Mouse (Mus musculus) megakaryocyte, embryonic 14.5 days (primary cell): ENCODE measurements around the gene Hoxb2. TPM values are rescaled to one million over a fixed set of nuclear protein-coding genes. Genes with fewer than 3 reads are reported as not detected.

Experiments used
- H3K27me3 ChIP-seq: replicated peaks from 2 replicates; pipeline ENCODE3; 2012; ENCODE audit warnings: inconsistent platforms
- H3K36me3 ChIP-seq: replicated peaks from 2 replicates; pipeline ENCODE3; 2012; ENCODE audit warnings: low read length, inconsistent platforms, mixed read lengths
- H3K4me1 ChIP-seq: 2 replicates; pipeline ENCODE4 v1.6.1; 2012; ENCODE audit warnings: inconsistent platforms
- H3K4me3 ChIP-seq: replicated peaks from 2 replicates; pipeline ENCODE3; 2012; ENCODE audit warnings: moderate library complexity, mild to moderate bottlenecking, inconsistent platforms
- H3K9me3 ChIP-seq: 2 replicates; pipeline ENCODE4 v1.6.1; 2012; ENCODE audit warnings: inconsistent platforms
- FLI1 ChIP-seq: IDR thresholded peaks from 2 replicates; pipeline ENCODE4 v1.6.1; 2012; ENCODE audit warnings: low read length, inconsistent platforms, mixed read lengths
- GATA1 ChIP-seq: IDR thresholded peaks from 3 replicates; pipeline ENCODE4 v1.6.1; 2012; ENCODE audit warnings: mixed read lengths, low read length, inconsistent platforms, borderline replicate concordance
- polyA plus RNA-seq: library from polyadenylated mRNA; stranded (reverse); fragments of >175 nt; gene quantifications from 2 replicates; pipeline ENCODE4 v1.2.3, GENCODE M21; 2012; ENCODE audit warnings: low replicate concordance; ENCODE audit not compliant: insufficient read depth

The Hoxb2 gene
- polyA plus RNA-seq, 1 experiment = not detected

- H3K27me3 ChIP-seq = peaks cover 41% of the 10 kb centered on the region
- H3K4me3 ChIP-seq = no peak overlapping the region
- TF ChIP-seq FLI1 (no peak), GATA1 (no peak)
- no peaks in the 10 kb centered on the region for H3K4me1 ChIP-seq
- no peaks in the 10 kb centered on the region for H3K36me3 ChIP-seq
- no peaks in the 10 kb centered on the region for H3K9me3 ChIP-seq
Measured at GRCm38 (mm10) chr11:96387635-96388034, 37.3 kb downstream of the Hoxb2 start.

DNA sequence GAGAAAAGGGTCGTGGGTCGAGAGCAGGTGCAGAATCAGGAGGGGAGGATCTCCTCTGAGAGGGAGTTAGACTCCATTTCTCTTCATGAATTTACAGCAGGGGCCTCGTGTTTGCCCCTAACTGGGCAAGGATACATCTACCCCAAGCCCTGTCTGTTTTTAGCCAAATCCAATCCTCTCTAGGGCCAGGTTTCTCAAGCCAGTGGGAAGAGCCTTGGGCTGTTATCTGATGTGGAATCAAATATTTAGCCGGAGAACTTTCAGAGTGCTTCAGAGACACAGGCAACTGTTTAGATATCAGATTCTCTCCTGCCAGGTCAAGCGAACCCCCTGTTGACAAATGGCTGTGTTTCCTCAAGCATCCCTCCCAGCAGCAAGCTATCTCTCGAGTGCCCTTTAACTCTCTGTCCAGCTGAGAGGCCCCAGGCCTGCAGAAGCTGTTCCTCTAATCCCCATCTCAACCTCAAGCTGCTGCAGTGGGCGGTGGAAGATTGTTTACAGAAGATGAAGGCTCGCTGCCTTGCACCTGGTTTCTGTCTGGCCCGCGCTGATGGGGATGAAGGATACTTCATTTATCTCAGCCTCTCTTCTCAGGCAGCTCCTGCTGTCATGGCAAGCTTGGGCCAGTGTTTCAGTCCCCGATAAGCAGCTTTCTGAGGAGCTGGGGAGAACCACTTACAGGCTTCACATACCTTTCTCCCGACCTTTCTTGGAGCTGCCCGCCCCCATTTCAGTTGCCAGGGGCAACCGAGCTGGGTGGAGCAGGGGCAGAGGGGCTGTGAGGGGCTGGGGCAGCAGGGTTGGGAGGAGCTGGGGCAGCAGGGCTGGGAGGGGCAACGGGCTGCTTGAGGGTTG, 46.7 kb downstream of the Hoxb2 start:
- TF ChIP-seq GATA1 = no peak
- no peak for TF ChIP-seq FLI1
- H3K4me3 ChIP-seq = no peak overlapping the region
- peaks cover 4% of the 10 kb centered on the region; the same call in 1 of the 2 replicates for H3K4me1 ChIP-seq
- peaks cover 6% of the 10 kb centered on the region for H3K9me3 ChIP-seq
- peaks cover 51% of the 10 kb centered on the region for H3K27me3 ChIP-seq
- no peaks in the 10 kb centered on the region for H3K36me3 ChIP-seq

DNA sequence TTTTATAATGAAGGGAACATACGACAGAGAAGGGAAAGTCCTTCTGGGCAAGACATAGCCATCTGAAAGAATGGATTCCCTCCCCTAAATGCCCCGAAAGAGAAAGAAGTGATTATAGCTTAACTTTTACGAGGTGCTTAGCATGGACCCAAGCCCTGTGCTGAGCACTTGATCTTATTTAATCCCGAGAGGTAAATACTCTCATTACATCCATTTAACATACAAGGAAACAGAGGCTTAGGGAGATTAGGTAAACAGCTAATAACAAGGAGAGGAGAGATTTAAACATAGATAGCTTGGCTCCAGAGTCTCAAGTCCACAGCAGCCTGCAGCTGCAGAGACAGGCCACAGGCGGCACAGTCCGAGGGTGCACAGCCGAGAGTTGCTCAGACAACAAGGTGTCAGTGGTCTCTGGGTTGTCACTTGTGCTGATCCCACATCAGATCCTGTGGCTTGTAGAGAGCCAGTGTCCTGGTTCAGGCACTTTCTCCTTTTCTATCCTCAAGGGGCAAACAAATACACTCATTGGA, 47.5 kb downstream of the Hoxb2 start:
- Histone ChIP-seq H3K27me3 (peaks cover 57% of the 10 kb centered on the region), H3K9me3 (peaks cover 6% of the 10 kb centered on the region), H3K4me1 (peaks cover 4% of the 10 kb centered on the region; the same call in 1 of the 2 replicates), H3K36me3 (no peaks in the 10 kb centered on the region), H3K4me3 (no peak overlapping the region)
- no peak for TF ChIP-seq FLI1
- no peak for TF ChIP-seq GATA1

DNA sequence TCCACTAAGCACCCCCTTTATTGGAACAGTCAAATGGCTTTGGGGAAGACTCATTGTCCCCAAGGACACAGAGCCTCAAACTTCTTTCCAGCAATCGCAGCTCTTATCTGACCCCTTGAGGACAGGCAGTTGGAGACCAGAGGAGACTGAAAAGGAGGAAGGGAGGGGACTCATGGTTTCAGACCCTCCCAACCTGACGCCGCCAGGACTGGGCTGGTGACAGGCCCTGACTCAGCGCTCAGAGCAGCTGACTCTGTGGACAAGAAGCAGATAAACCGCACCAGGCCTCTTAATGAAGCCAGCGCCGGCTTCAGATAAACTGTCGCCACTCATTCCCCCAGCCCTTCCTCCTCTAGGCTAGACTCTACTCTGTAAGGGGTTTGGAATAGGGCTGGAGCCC, 49.6 kb downstream of the Hoxb2 start:
- Histone ChIP-seq H3K27me3 (peaks cover 75% of the 10 kb centered on the region), H3K9me3 (peaks cover 3% of the 10 kb centered on the region), H3K36me3 (no peaks in the 10 kb centered on the region), H3K4me3 (no peak overlapping the region), H3K4me1 (peaks cover 4% of the 10 kb centered on the region; the same call in 1 of the 2 replicates)
- TF ChIP-seq GATA1 = no peak
- no peak for TF ChIP-seq FLI1

Other genes starting within 250 kb of the Hoxb2 start
- not detected in 2 replicates for gene Calcoco2, start 238.6 kb upstream of the Hoxb2 start, polyA plus RNA-seq
- gene Ttll6, start 216.7 kb upstream of the Hoxb2 start, polyA plus RNA-seq = not detected in 2 replicates
- gene Hoxb13, start 156.2 kb upstream of the Hoxb2 start, polyA plus RNA-seq = not detected in 2 replicates
- 0.09 TPM in 1 of 2 replicates, not detected in the other for gene Hoxb9, start 79.1 kb upstream of the Hoxb2 start, polyA plus RNA-seq
- gene Hoxb8, start 68.6 kb upstream of the Hoxb2 start, polyA plus RNA-seq = not detected in 2 replicates
- gene Hoxb7, start 63.9 kb upstream of the Hoxb2 start, polyA plus RNA-seq = not detected in 2 replicates
- not detected in 2 replicates for gene Hoxb6, start 58.0 kb upstream of the Hoxb2 start, polyA plus RNA-seq
- not detected in 2 replicates for gene Hoxb5, start 47.2 kb upstream of the Hoxb2 start, polyA plus RNA-seq
- gene Hoxb4, start 32.3 kb upstream of the Hoxb2 start, polyA plus RNA-seq = 1.5 and 4.5 TPM in 2 replicates
- gene Hoxb3, start 27.2 kb upstream of the Hoxb2 start, polyA plus RNA-seq = 0.21 and 1.2 TPM in 2 replicates
- gene Hoxb1, start 15.2 kb downstream of the Hoxb2 start, polyA plus RNA-seq = 0.12 TPM in 1 of 2 replicates, not detected in the other
- gene Skap1, start 114.1 kb downstream of the Hoxb2 start, polyA plus RNA-seq = not detected in 2 replicates